Mouse (Mus musculus) urinary bladder, postnatal 14 days (tissue): ENCODE results near the gene Vti1a.

Experiments
- DNase-seq: peaks from one replicate; pipeline ENCODE4 v3.0.0; 2021; ENCODE audit warnings: low spot score

The Vti1a gene

DNA sequence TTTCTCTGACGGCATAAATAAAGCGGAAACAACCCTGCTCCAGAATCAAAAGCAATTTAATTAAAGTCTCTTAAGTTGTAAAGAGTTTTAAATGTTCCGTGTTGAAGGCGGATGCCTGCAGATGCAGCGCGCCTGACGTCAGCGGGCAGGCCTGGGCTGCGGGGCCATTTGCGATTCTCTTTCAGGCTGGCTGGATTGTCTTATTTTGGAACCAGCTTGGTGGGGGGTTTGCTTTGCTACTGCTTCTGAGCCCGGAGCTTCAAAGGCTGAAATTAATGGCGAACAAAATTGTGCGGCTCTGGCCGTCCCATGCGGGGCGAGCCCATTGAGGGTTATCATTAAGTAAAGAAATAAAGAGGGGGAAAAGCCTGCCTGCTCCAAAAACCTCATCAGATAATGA is 310.4 kb downstream of the Vti1a start:
- DNase-seq = no peak

DNA sequence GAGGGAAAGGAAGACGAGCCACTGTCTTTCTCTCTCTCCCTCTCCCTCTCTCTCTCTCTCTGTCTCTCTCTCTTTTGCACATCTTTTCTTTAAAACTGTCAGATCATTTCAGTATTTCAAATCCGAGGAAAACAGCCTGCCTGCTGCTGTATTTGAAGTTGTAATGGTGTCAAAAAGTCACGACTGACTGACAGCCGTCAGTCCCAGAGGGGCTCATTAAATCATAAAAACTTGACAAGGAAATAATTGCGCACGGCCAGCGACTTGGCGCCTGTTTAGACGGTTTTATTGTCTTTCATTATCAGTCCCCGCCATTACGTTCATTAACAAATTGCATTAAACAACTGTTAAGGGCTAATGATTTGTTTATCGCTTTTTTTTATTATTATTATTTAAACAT is 310.9 kb downstream of the Vti1a start:
- DNase-seq = no peak

DNA sequence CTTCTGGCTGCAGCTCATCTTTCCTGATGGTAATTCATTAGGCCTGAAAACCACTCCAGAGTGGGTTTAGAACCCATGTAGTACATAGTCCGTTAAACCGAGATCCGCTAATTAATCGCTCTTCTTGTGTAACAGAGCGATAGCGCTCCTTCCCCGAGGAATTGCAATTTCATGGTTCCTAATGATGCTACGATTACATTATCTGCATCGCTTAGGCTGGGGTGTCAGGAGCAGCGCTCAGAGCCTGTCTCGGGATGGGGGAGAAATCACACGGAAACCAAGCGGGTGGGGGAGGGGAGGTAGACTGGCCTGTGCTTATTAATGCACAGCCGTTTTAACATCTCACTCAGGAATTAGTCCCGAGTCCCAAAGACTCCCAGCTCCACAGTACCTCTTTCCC is 319.4 kb downstream of the Vti1a start:
- DNase-seq = no peak

- DNase-seq = no peak
These were observed 324.2 kb downstream of the Vti1a start for GRCm38 (mm10) chr19:55640251-55640650.

DNA sequence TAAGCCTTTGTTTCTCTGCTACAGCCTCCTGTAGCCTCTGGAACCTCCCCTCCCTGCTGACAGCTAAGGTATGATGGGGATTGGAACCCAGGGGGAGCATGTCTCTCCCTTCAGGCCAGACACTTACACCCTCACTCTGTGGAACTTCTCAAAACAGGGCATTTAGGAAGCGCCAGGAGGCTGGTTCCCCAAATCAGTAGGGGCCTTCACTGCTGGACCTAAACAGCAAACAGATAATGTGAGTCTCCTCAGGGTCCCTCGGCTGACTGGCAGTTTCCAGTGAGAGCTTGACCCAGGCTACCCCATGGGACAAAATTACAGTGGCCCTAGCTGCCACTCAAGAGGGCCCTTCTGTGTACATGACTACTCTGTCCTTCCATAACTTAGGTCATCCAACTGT is 325.8 kb downstream of the Vti1a start:
- DNase-seq = no peak

GRCm38 (mm10) chr19:55642361-55642760 is 326.3 kb downstream of the Vti1a start:
- DNase-seq = no peak

GRCm38 (mm10) chr19:55643288-55643901 is 327.3 kb downstream of the Vti1a start:
- peak; percentile 35 for DNase-seq

GRCm38 (mm10) chr19:55643931-55644330 is 327.8 kb downstream of the Vti1a start:
- no peak for DNase-seq

- no peak for DNase-seq
These were observed 333.3 kb downstream of the Vti1a start for GRCm38 (mm10) chr19:55649363-55649762.

- DNase-seq = no peak
These were observed 334.9 kb downstream of the Vti1a start for GRCm38 (mm10) chr19:55651017-55651416.

GRCm38 (mm10) chr19:55652693-55653265 is 336.7 kb downstream of the Vti1a start:
- no peak for DNase-seq

DNA sequence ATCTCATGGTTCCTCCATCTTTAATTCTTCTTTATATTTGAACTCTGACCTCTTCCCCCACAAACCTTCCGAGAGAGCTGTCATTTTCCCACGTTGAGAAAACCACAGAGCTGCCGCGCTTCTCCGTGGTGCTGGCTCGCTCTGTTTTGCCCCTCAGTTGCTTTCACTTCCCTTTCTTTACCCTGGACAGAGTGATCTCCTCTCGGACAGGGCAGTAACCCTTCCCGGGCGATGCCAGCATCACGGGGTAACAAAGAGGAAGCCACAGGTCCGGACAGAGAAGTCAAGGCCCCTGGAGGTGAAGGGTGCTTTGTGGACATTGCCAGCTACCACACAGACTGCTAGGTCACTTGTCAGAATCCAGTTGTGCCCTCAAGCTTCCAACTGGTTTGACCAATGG is 344.1 kb downstream of the Vti1a start:
- DNase-seq = no peak

DNA sequence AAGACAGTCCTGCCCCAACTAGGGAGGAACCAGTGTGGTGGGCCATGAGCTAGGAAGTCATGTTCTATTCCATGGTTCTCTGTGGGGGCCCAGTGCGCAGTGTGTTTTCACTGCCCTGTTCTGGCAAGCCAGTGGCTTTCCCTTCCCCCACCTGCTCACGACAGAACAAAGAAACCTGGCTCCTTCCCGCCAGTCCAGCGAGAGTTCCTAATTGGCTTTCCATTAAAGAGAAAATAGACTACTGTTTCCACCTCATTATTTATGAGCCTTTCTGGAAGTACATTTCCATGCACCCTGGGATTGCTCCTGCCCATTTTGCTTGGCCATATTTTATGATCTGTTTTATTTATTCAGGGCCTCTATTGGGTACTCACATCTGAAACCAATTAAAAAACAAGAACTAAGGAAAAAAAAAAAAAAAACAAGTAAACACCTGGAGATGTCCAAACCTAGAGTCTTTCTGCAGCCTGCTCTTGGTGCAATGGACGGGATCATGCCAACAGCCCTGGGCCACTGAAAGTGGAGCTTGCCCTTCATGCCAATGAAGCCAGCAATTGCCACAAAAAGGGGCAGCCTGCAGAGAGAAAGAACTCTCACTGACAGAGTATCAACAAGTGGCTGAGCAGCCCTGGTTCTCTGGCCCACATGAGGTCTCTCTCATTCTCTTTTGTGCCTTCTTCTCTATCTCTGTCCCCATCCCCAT is 346.6 kb downstream of the Vti1a start:
- DNase-seq = no peak

GRCm38 (mm10) chr19:55667787-55668186 is 351.7 kb downstream of the Vti1a start:
- DNase-seq = no peak

GRCm38 (mm10) chr19:55668896-55669295 is 352.8 kb downstream of the Vti1a start:
- DNase-seq = no peak
